ENCODE assay signal across 8 mouse cellular contexts in the genomic region with DNA sequence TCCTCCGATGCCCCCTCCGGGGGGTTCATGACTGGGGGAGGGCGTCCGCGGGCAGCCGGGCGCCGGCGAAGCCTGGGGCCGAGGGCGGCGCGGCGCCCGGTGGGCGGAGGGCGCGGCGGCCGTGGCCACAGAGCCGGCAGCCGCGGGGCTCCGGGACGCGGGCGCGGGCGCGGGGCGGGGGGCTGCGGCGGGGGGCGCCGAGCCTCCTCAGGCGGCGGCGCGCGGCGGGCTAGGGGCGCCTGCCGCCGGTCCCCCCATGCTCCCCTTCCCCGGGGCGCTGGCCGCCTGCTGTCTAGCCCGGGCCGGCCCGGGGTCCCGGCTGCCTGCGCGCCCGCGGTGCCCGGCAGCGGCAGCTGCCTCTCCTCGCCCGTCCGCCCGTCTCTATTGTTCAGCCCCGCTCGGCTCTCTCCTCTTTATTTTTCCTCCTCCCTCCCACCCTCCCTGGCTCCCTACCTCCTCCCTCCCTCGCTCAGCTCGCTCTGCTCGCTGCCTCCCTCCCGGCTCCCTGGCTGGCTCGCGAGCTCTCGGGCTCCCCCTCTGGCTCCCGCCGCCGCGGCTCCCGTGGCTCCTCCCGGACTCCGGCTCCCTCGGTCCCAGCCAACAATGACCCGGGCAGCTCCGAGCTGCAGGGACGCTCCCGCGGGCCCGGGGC. TPM values are rescaled to one million over a fixed set of nuclear protein-coding genes. Genes with fewer than 3 reads are reported as not detected.
DNase-seq lines count a peak whose midpoint lies in the region; ATAC-seq and TF ChIP-seq lines count a peak whose summit lies in the region.

A gene (minus strand): TSS at position 382 of the 652 bp plus-strand sequence.

- WGBS in forebrain, embryonic 10.5 days, result under 1% methylated on average over 81 of the region's 84 CpGs
- under 1% methylated on average over 29 of the region's 84 CpGs for WGBS in heart, embryonic 14.5 days
- under 1% methylated on average over 46 of the region's 84 CpGs for WGBS in kidney, postnatal 0 days
- 4% methylated on average over 73 of the region's 84 CpGs for WGBS in liver, adult 2 months
- WGBS in stomach, postnatal 0 days, result 0% methylated on average over 28 of the region's 84 CpGs

- H3K4me1 ChIP-seq in forebrain, embryonic 10.5 days, result peaks cover 38% of the 10 kb centered on the region
- peaks cover 4 to 12% of the 10 kb centered on the region in 2 experiments; a peak in 3 of 4 replicates for H3K4me1 ChIP-seq in heart, embryonic 14.5 days (ENCODE audit: control insufficient read depth in 2 of 2, insufficient read depth in 2 of 2, low read length in 2 of 2)
- no peaks in the 10 kb centered on the region for H3K4me1 ChIP-seq in kidney, postnatal 0 days (replicated peaks; ENCODE audit: insufficient read depth, low read length)
- no peaks in the 10 kb centered on the region for H3K4me1 ChIP-seq in liver, adult 2 months (ENCODE audit: control insufficient read depth, insufficient read depth, low read length)
- H3K4me1 ChIP-seq in stomach, postnatal 0 days (replicated peaks; ENCODE audit: control insufficient read depth, insufficient read depth), result no peaks in the 10 kb centered on the region; the same call in 1 of the 2 replicates

- H3K79me2 ChIP-seq in liver, adult 2 months (ENCODE audit: control insufficient read depth, insufficient read depth, low read length), result no peaks in the 10 kb centered on the region

- TF ChIP-seq EP300 in stomach, postnatal 0 days (optimal IDR thresholded peaks at IDR 0.05), result no peak

- peak within 1 kb of the TSS; percentile 94 for H3K4me3 ChIP-seq in forebrain, embryonic 10.5 days
- peak within 1 kb of the TSS; percentile 82 to 86 for H3K4me3 ChIP-seq in heart, embryonic 14.5 days (ENCODE audit: control insufficient read depth in 1 of 2, insufficient read depth in 1 of 2, low read depth in 1 of 2, low read length in 2 of 2)
- peak within 1 kb of the TSS; percentile 78 for H3K4me3 ChIP-seq in kidney, postnatal 0 days (replicated peaks; ENCODE audit: low read depth, low read length)
- H3K4me3 ChIP-seq in liver, adult 2 months (ENCODE audit: insufficient read depth, low read depth, low read length), result peak within 1 kb of the TSS; percentile 72
- H3K4me3 ChIP-seq in stomach, postnatal 0 days (ENCODE audit: low read depth, low read length), result peak within 1 kb of the TSS; percentile 77

- peaks cover 6% of the 10 kb centered on the region; the same call in 1 of the 2 replicates for H3K36me3 ChIP-seq in forebrain, embryonic 10.5 days (replicated peaks)
- no peaks in the 10 kb centered on the region for H3K36me3 ChIP-seq in heart, embryonic 14.5 days (ENCODE audit: control insufficient read depth, insufficient read depth, low read length)
- H3K36me3 ChIP-seq in kidney, postnatal 0 days (ENCODE audit: insufficient read depth, low read length), result no peaks in the 10 kb centered on the region
- no peaks in the 10 kb centered on the region for H3K36me3 ChIP-seq in liver, adult 2 months (ENCODE audit: control insufficient read depth, insufficient read depth, low read length)
- no peaks in the 10 kb centered on the region for H3K36me3 ChIP-seq in stomach, postnatal 0 days (ENCODE audit: control insufficient read depth, insufficient read depth, low read length)

- TF ChIP-seq CTCF in brain, embryonic 14.5 days (IDR thresholded peaks at IDR 0.05; ENCODE audit: borderline replicate concordance, extremely low read depth, insufficient read depth, insufficient read length), result peak; percentile 72
- TF ChIP-seq CTCF in kidney, postnatal 0 days (IDR thresholded peaks at IDR 0.05; ENCODE audit: low read depth), result peak; percentile 70
- peak; percentile 65 for TF ChIP-seq CTCF in liver, adult 2 months (IDR thresholded peaks at IDR 0.05; ENCODE audit: low read depth, low read length)
- TF ChIP-seq CTCF in stomach, postnatal 0 days (IDR thresholded peaks at IDR 0.05; ENCODE audit: low read depth), result peak; percentile 79

- peak; percentile 91 for ATAC-seq in heart, embryonic 14.5 days (ENCODE audit: insufficient number of reproducible peaks, insufficient read depth, low FRiP score, low read depth)
- peak; percentile 91 for ATAC-seq in kidney, postnatal 0 days (replicated peaks; ENCODE audit: low FRiP score, low read depth)
- peak; percentile 96 for ATAC-seq in stomach, postnatal 0 days (ENCODE audit: low FRiP score, low TSS enrichment)

- peak; percentile 93 for DNase-seq in 3134 (ENCODE audit: extremely low read depth, insufficient read length, low spot score)
- peak; percentile 96 for DNase-seq in brain, embryonic 14.5 days (ENCODE audit: low read depth)
- peak; percentile 92 for DNase-seq in forebrain, embryonic 10.5 days (ENCODE audit: extremely low spot score, low spot score)
- DNase-seq in kidney, postnatal 0 days (ENCODE audit: low spot score), result peak; percentile 96
- peak; percentile 34 for DNase-seq in liver, adult 2 months (ENCODE audit: extremely low read depth, low read depth, low spot score)
- DNase-seq in naive thymus-derived CD4-positive, alpha-beta T cell, adult 2 months (ENCODE audit: low read depth), result peak; percentile 3
- peak; percentile 94 for DNase-seq in stomach, postnatal 0 days (ENCODE audit: low spot score)

- H3K27me3 ChIP-seq in forebrain, embryonic 10.5 days (ENCODE audit: poor library complexity, severe bottlenecking), result peaks cover 15% of the 10 kb centered on the region
- no peaks in the 10 kb centered on the region for H3K27me3 ChIP-seq in heart, embryonic 14.5 days (ENCODE audit: control insufficient read depth, insufficient read depth, low read length)
- H3K27me3 ChIP-seq in kidney, postnatal 0 days (ENCODE audit: insufficient read depth, low read length), result no peaks in the 10 kb centered on the region
- peaks cover 9% of the 10 kb centered on the region; the same call in 1 of the 2 replicates for H3K27me3 ChIP-seq in liver, adult 2 months (ENCODE audit: control insufficient read depth, insufficient read depth, low read length)
- H3K27me3 ChIP-seq in stomach, postnatal 0 days (ENCODE audit: control insufficient read depth, insufficient read depth, low read length), result no peaks in the 10 kb centered on the region

- no peaks in the 10 kb centered on the region for H3K9me3 ChIP-seq in forebrain, embryonic 10.5 days
- H3K9me3 ChIP-seq in heart, embryonic 14.5 days (ENCODE audit: control insufficient read depth, low read length), result peaks cover 7% of the 10 kb centered on the region; the same call in 1 of the 2 replicates
- no peaks in the 10 kb centered on the region for H3K9me3 ChIP-seq in kidney, postnatal 0 days (replicated peaks; ENCODE audit: low read length)
- H3K9me3 ChIP-seq in stomach, postnatal 0 days (ENCODE audit: control insufficient read depth, low read length), result no peaks in the 10 kb centered on the region

- peak within 1 kb of the TSS; percentile 90 for H3K9ac ChIP-seq in heart, embryonic 14.5 days (ENCODE audit: low read length)
- H3K9ac ChIP-seq in kidney, postnatal 0 days (ENCODE audit: low read depth, low read length), result peak within 1 kb of the TSS; percentile 92
- peak within 1 kb of the TSS; percentile 48 for H3K9ac ChIP-seq in liver, adult 2 months (ENCODE audit: low read depth, low read length)
- H3K9ac ChIP-seq in stomach, postnatal 0 days (ENCODE audit: low read length), result peak within 1 kb of the TSS; percentile 86

- TF ChIP-seq POLR2A in brain, embryonic 14.5 days (IDR thresholded peaks at IDR 0.05; ENCODE audit: borderline replicate concordance, extremely low read depth, insufficient read depth, insufficient read length, poor library complexity, severe bottlenecking), result peak; percentile 84
- TF ChIP-seq POLR2A in liver, adult 2 months (IDR thresholded peaks at IDR 0.05; ENCODE audit: extremely low read depth, insufficient read depth, low read length), result no peak

- H3K27ac ChIP-seq in forebrain, embryonic 10.5 days, result peak within 1 kb of the TSS; percentile 99
- peak within 1 kb of the TSS; percentile 74 to 84 for H3K27ac ChIP-seq in heart, embryonic 14.5 days (replicated peaks in 1 of 2; ENCODE audit: control insufficient read depth in 1 of 2, insufficient read depth in 1 of 2, low read depth in 2 of 2, low read length in 2 of 2)
- peak within 1 kb of the TSS; percentile 77 for H3K27ac ChIP-seq in kidney, postnatal 0 days
- no peak within 1 kb of the TSS for H3K27ac ChIP-seq in liver, adult 2 months (replicated peaks; ENCODE audit: insufficient read depth, low read depth, low read length)
- peak within 1 kb of the TSS; percentile 86 for H3K27ac ChIP-seq in stomach, postnatal 0 days (replicated peaks)

- peak within 1 kb of the TSS; percentile 95 for H3K4me2 ChIP-seq in heart, embryonic 14.5 days (ENCODE audit: low read length)
- peak within 1 kb of the TSS; percentile 92 for H3K4me2 ChIP-seq in kidney, postnatal 0 days (ENCODE audit: low read length)
- H3K4me2 ChIP-seq in stomach, postnatal 0 days (replicated peaks; ENCODE audit: low read depth), result peak within 1 kb of the TSS; percentile 92

RNA-seq across cellular contexts. Expression of the gene that starts here (rescaled TPM):
- polyA plus RNA-seq in brain, embryonic 14.5 days (2012; rRNA removed), result 30.4 and 52.2 TPM in 2 replicates
- 11.0 and 11.2 TPM in 2 replicates for polyA plus RNA-seq in forebrain, embryonic 10.5 days (2016; fragmentation: Nextera tagmentation; extraction: Ambion mirVana)
- 33.0 and 33.4 TPM in 2 replicates for polyA plus RNA-seq in heart, embryonic 14.5 days (2014; fragmentation: Nextera tagmentation; extraction: Ambion mirVana)
- polyA plus RNA-seq in kidney, postnatal 0 days (2015; fragmentation: Nextera tagmentation; extraction: Ambion mirVana), result 19.5 and 20.0 TPM in 2 replicates
- total RNA-seq in liver, adult 2 months (2014; rRNA removed), result 25.2 and 34.8 TPM in 2 replicates
- 14.0 and 15.4 TPM in 2 replicates for polyA plus RNA-seq in liver, adult 2 months (2012; rRNA removed)
- polyA plus RNA-seq in stomach, postnatal 0 days (2015; fragmentation: Nextera tagmentation; extraction: Ambion mirVana), result 14.4 and 16.7 TPM in 2 replicates

Comparison
In these comparisons a context has a peak if more than half of its experiments do, and no peak if none do; other contexts are left out.
1. DNase-seq: peak in every context shown above with its lines; median percentile 96 in brain, embryonic 14.5 days; 96 in kidney, postnatal 0 days; 94 in stomach, postnatal 0 days; 93 in 3134; 92 in forebrain, embryonic 10.5 days; 34 in liver, adult 2 months; 3 in naive thymus-derived CD4-positive, alpha-beta T cell, adult 2 months.